Comparison of ENCODE assay signal across 22 mouse cellular contexts in genomic region chr7:70483536-70483935, GRCm38 (mm10).
DNase-seq lines count a peak whose midpoint lies in the region; ATAC-seq and TF ChIP-seq lines count a peak whose summit lies in the region.
"Had no signal": no experiment of that assay in that cellular context is flagged by ENCODE, and none has a peak within 500 bp of the region (broad histone marks: within the 10 kb centered on the region; RNA-seq: fewer than 3 reads in every experiment).

No protein-coding gene starts in this region.

- no peak for TF ChIP-seq POLR2A in liver, adult 2 months (IDR thresholded peaks at IDR 0.05; ENCODE audit: extremely low read depth, insufficient read depth, low read length)

- H3K4me3 ChIP-seq in heart, embryonic 11.5 days (ENCODE audit: low read depth, low read length), result no peak overlapping the region
- no peak overlapping the region for H3K4me3 ChIP-seq in liver, adult 2 months (ENCODE audit: insufficient read depth, low read depth, low read length)
- no peak overlapping the region for H3K4me3 ChIP-seq in liver, postnatal 0 days (ENCODE audit: low read depth, low read length)
- H3K4me3 ChIP-seq in liver, embryonic 11.5 days (ENCODE audit: low read depth, low read length), result no peak overlapping the region
- no peak overlapping the region for H3K4me3 ChIP-seq in stomach, postnatal 0 days (ENCODE audit: low read depth, low read length)

- H3K36me3 ChIP-seq in heart, embryonic 11.5 days (ENCODE audit: control insufficient read depth, insufficient read depth, low read length), result no peaks in the 10 kb centered on the region
- no peaks in the 10 kb centered on the region for H3K36me3 ChIP-seq in liver, adult 2 months (ENCODE audit: control insufficient read depth, insufficient read depth, low read length)
- H3K36me3 ChIP-seq in liver, postnatal 0 days (replicated peaks; ENCODE audit: insufficient read depth, low read length), result no peaks in the 10 kb centered on the region
- no peaks in the 10 kb centered on the region for H3K36me3 ChIP-seq in liver, embryonic 11.5 days (ENCODE audit: control insufficient read depth, insufficient read depth, low read length)
- H3K36me3 ChIP-seq in stomach, postnatal 0 days (ENCODE audit: control insufficient read depth, insufficient read depth, low read length), result no peaks in the 10 kb centered on the region
- H3K36me3 ChIP-seq: G1E had no signal

- 74% methylated on average over 3 of the region's 3 CpGs for WGBS in heart, embryonic 11.5 days (ENCODE audit: insufficient replicate concordance)
- WGBS in liver, adult 2 months, result 16% methylated on average over 3 of the region's 3 CpGs
- 54% methylated on average over 3 of the region's 3 CpGs for WGBS in liver, postnatal 0 days (ENCODE audit: insufficient replicate concordance)
- 74% methylated on average over 3 of the region's 3 CpGs for WGBS in liver, embryonic 11.5 days
- WGBS in stomach, postnatal 0 days, result 73% methylated on average over 3 of the region's 3 CpGs

- no peak for ATAC-seq in heart, embryonic 11.5 days (replicated peaks; ENCODE audit: insufficient number of reproducible peaks, low FRiP score, low TSS enrichment)
- ATAC-seq in liver, postnatal 0 days, result peak; percentile 70
- no peak for ATAC-seq in liver, embryonic 11.5 days (replicated peaks; ENCODE audit: low FRiP score)
- no peak for ATAC-seq in stomach, postnatal 0 days (ENCODE audit: low FRiP score, low TSS enrichment)
- ATAC-seq: activated CD4-positive, CD25-positive, alpha-beta regulatory T cell, adult 4 months; CD4-positive, CD25-positive, alpha-beta regulatory T cell, adult 4 months; Patski had no signal

- TF ChIP-seq EP300 in liver, postnatal 0 days (IDR thresholded peaks at IDR 0.05; ENCODE audit: low read depth), result no peak
- no peak for TF ChIP-seq EP300 in stomach, postnatal 0 days (optimal IDR thresholded peaks at IDR 0.05)

- H3K79me2 ChIP-seq in liver, adult 2 months (ENCODE audit: control insufficient read depth, insufficient read depth, low read length), result no peaks in the 10 kb centered on the region

- H3K27ac ChIP-seq in heart, embryonic 11.5 days (ENCODE audit: low read depth, low read length), result no peak overlapping the region
- peak overlapping the region; percentile 58 for H3K27ac ChIP-seq in liver, adult 2 months (replicated peaks; ENCODE audit: insufficient read depth, low read depth, low read length)
- H3K27ac ChIP-seq in liver, postnatal 0 days (ENCODE audit: low read depth), result no peak overlapping the region
- H3K27ac ChIP-seq in liver, embryonic 11.5 days (ENCODE audit: low read depth, low read length), result no peak overlapping the region
- no peak overlapping the region for H3K27ac ChIP-seq in stomach, postnatal 0 days (replicated peaks)

- no peaks in the 10 kb centered on the region for H3K4me1 ChIP-seq in heart, embryonic 11.5 days (ENCODE audit: control insufficient read depth, insufficient read depth, low read length)
- peaks cover 12% of the 10 kb centered on the region for H3K4me1 ChIP-seq in liver, adult 2 months (ENCODE audit: control insufficient read depth, insufficient read depth, low read length)
- 0 out of 2 replicates have a peak, but pooled peaks cover 2% of the 10 kb centered on the region for H3K4me1 ChIP-seq in liver, postnatal 0 days (ENCODE audit: insufficient read depth)
- no peaks in the 10 kb centered on the region for H3K4me1 ChIP-seq in liver, embryonic 11.5 days (replicated peaks; ENCODE audit: control insufficient read depth, insufficient read depth, low read length)
- no peaks in the 10 kb centered on the region for H3K4me1 ChIP-seq in stomach, postnatal 0 days (replicated peaks; ENCODE audit: control insufficient read depth, insufficient read depth)

- no peak overlapping the region for H3K4me2 ChIP-seq in heart, embryonic 11.5 days
- no peak overlapping the region for H3K4me2 ChIP-seq in liver, postnatal 0 days (ENCODE audit: low read depth, low read length)
- H3K4me2 ChIP-seq in liver, embryonic 11.5 days, result no peak overlapping the region
- no peak overlapping the region for H3K4me2 ChIP-seq in stomach, postnatal 0 days (replicated peaks; ENCODE audit: low read depth)

- DNase-seq in heart, adult 11 months, result peak; percentile 12
- peak; percentile 88 for DNase-seq in liver, adult 2 months (ENCODE audit: extremely low read depth, low read depth, low spot score)
- DNase-seq in liver, result no peak
- DNase-seq in liver, postnatal 0 days, result no peak
- DNase-seq in liver, embryonic 11.5 days (ENCODE audit: low spot score), result no peak
- peak; percentile 12 for DNase-seq in stomach, postnatal 0 days (ENCODE audit: low spot score)
- DNase-seq in adrenal gland, postnatal 10 days, result no peak
- DNase-seq: adrenal gland, adult 2 months; adrenal gland, adult 8-10 months; adrenal gland, postnatal 14 days; adrenal gland, postnatal 25 days; adrenal gland, postnatal 36 days; B cell, adult 2 months; cerebellum, adult 11 months; cerebellum, adult 11-12 months; cerebellum, adult 18-20 months had no signal

- no peak for TF ChIP-seq CTCF in liver, adult 2 months (IDR thresholded peaks at IDR 0.05; ENCODE audit: low read depth, low read length)
- no peak for TF ChIP-seq CTCF in liver, postnatal 0 days (IDR thresholded peaks at IDR 0.05; ENCODE audit: low read depth)
- no peak for TF ChIP-seq CTCF in stomach, postnatal 0 days (IDR thresholded peaks at IDR 0.05; ENCODE audit: low read depth)

- no peak overlapping the region for H3K9ac ChIP-seq in heart, embryonic 11.5 days (ENCODE audit: low read depth, low read length)
- no peak overlapping the region for H3K9ac ChIP-seq in liver, adult 2 months (ENCODE audit: low read depth, low read length)
- H3K9ac ChIP-seq in liver, postnatal 0 days (replicated peaks), result no peak overlapping the region
- H3K9ac ChIP-seq in liver, embryonic 11.5 days (ENCODE audit: low read depth, low read length), result no peak overlapping the region
- H3K9ac ChIP-seq in stomach, postnatal 0 days (ENCODE audit: low read length), result no peak overlapping the region

- H3K27me3 ChIP-seq in heart, embryonic 11.5 days (ENCODE audit: control insufficient read depth, insufficient read depth, low read length), result 0 out of 2 replicates have a peak, but pooled peaks cover 3% of the 10 kb centered on the region
- no peaks in the 10 kb centered on the region for H3K27me3 ChIP-seq in liver, adult 2 months (ENCODE audit: control insufficient read depth, insufficient read depth, low read length)
- no peaks in the 10 kb centered on the region for H3K27me3 ChIP-seq in liver, postnatal 0 days (ENCODE audit: insufficient read depth, low read length)
- H3K27me3 ChIP-seq in liver, embryonic 11.5 days (replicated peaks; ENCODE audit: control insufficient read depth, insufficient read depth, low read length), result no peaks in the 10 kb centered on the region
- H3K27me3 ChIP-seq in stomach, postnatal 0 days (ENCODE audit: control insufficient read depth, insufficient read depth, low read length), result no peaks in the 10 kb centered on the region
- H3K27me3 ChIP-seq: CH12.LX, Patski had no signal

- H3K9me3 ChIP-seq in heart, embryonic 11.5 days (replicated peaks; ENCODE audit: control insufficient read depth, low read length), result no peaks in the 10 kb centered on the region
- H3K9me3 ChIP-seq in liver, postnatal 0 days (ENCODE audit: low read length), result no peaks in the 10 kb centered on the region
- no peaks in the 10 kb centered on the region for H3K9me3 ChIP-seq in liver, embryonic 11.5 days (ENCODE audit: control insufficient read depth, low read length)
- no peaks in the 10 kb centered on the region for H3K9me3 ChIP-seq in stomach, postnatal 0 days (ENCODE audit: control insufficient read depth, low read length)

Comparison
In these comparisons a context has a peak if more than half of its experiments do, and no peak if none do; other contexts are left out.
1. DNase-seq: peak in heart, adult 11 months (single experiment), liver, adult 2 months (single experiment) and stomach, postnatal 0 days (single experiment); none in liver (single experiment), liver, postnatal 0 days (single experiment), liver, embryonic 11.5 days (single experiment) and adrenal gland, postnatal 10 days (single experiment).